ENCODE assay signal across 8 mouse cellular contexts in genomic region chr6:145075548-145076224, GRCm38 (mm10). TPM values are rescaled to one million over a fixed set of nuclear protein-coding genes. Genes with fewer than 3 reads are reported as not detected.
DNase-seq lines count a peak whose midpoint lies in the region; ATAC-seq and TF ChIP-seq lines count a peak whose summit lies in the region.

Bcat1 (minus strand) TSS chr6:145076184.

- H3K27ac ChIP-seq in heart, embryonic 10.5 days = peak within 1 kb of the TSS; percentile 85
- peak within 1 kb of the TSS; percentile 70 for H3K27ac ChIP-seq in CH12.LX (ENCODE audit: insufficient read depth, low read depth)
- H3K27ac ChIP-seq in heart, embryonic 15.5 days = no peak within 1 kb of the TSS
- H3K27ac ChIP-seq in stomach, embryonic 15.5 days = no peak within 1 kb of the TSS

- no peak for TF ChIP-seq RAD21 in CH12.LX (IDR thresholded peaks at IDR 0.05; ENCODE audit: low read depth, low read length)

- H3K9ac ChIP-seq in CH12.LX (ENCODE audit: insufficient read depth, low read depth) = peak within 1 kb of the TSS; percentile 82
- H3K9ac ChIP-seq in heart, embryonic 15.5 days = peak within 1 kb of the TSS; percentile 34; the same call in 1 of the 2 replicates
- H3K9ac ChIP-seq in stomach, embryonic 15.5 days = 0 out of 2 replicates have a peak within 1 kb of the TSS, but pooled peaks have one; percentile 3

- H3K4me3 ChIP-seq in heart, embryonic 10.5 days = peak within 1 kb of the TSS; percentile 68
- H3K4me3 ChIP-seq in CH12.LX (replicated peaks in 1 of 3; ENCODE audit: low read depth in 2 of 3, low read length in 2 of 3, poor library complexity in 1 of 3) = peak within 1 kb of the TSS; percentile 74 to 95 (median 88)
- H3K4me3 ChIP-seq in heart, embryonic 15.5 days = peak within 1 kb of the TSS; percentile 51
- peak within 1 kb of the TSS; percentile 48 for H3K4me3 ChIP-seq in stomach, embryonic 15.5 days (replicated peaks)

- no peak for TF ChIP-seq CTCF in CH12.LX (conservative IDR thresholded peaks at IDR 0.05 in 1 of 2, IDR thresholded peaks at IDR 0.05 in 1 of 2; ENCODE audit: low read depth in 2 of 2, low read length in 2 of 2)

- H3K36me3 ChIP-seq in heart, embryonic 10.5 days = no peaks in the 10 kb centered on the region
- peaks cover 2 to 14% of the 10 kb centered on the region in 2 experiments for H3K36me3 ChIP-seq in CH12.LX (replicated peaks in 1 of 2; ENCODE audit: control insufficient read depth in 1 of 2, insufficient read depth in 1 of 2, low read length in 1 of 2)
- no peaks in the 10 kb centered on the region for H3K36me3 ChIP-seq in heart, embryonic 15.5 days
- no peaks in the 10 kb centered on the region for H3K36me3 ChIP-seq in stomach, embryonic 15.5 days

- peak within 1 kb of the TSS; percentile 95 for H3K4me2 ChIP-seq in CH12.LX (ENCODE audit: insufficient read depth, low read depth, poor library complexity, severe bottlenecking)
- H3K4me2 ChIP-seq in heart, embryonic 15.5 days = peak within 1 kb of the TSS; percentile 86
- H3K4me2 ChIP-seq in stomach, embryonic 15.5 days = peak within 1 kb of the TSS; percentile 85

- peaks cover 7% of the 10 kb centered on the region for H3K4me1 ChIP-seq in heart, embryonic 10.5 days
- H3K4me1 ChIP-seq in CH12.LX (ENCODE audit: control insufficient read depth in 1 of 2, insufficient read depth in 2 of 2) = peaks cover 4 to 29% of the 10 kb centered on the region in 2 experiments; a peak in 3 of 4 replicates
- H3K4me1 ChIP-seq in heart, embryonic 15.5 days (replicated peaks) = peaks cover 13% of the 10 kb centered on the region
- peaks cover 6% of the 10 kb centered on the region; the same call in 1 of the 2 replicates for H3K4me1 ChIP-seq in stomach, embryonic 15.5 days

- H3K9me3 ChIP-seq in heart, embryonic 10.5 days = no peaks in the 10 kb centered on the region
- H3K9me3 ChIP-seq in CH12.LX (replicated peaks; ENCODE audit: low read length) = no peaks in the 10 kb centered on the region
- no peaks in the 10 kb centered on the region for H3K9me3 ChIP-seq in heart, embryonic 15.5 days (replicated peaks)
- no peaks in the 10 kb centered on the region for H3K9me3 ChIP-seq in stomach, embryonic 15.5 days

- TF ChIP-seq EP300 in CH12.LX (IDR thresholded peaks at IDR 0.05; ENCODE audit: low read length) = peak; percentile 34; the same call in 1 of the 2 replicates

- 0 out of 2 replicates have a peak, but pooled peaks have one; percentile 27 for ATAC-seq in heart, embryonic 15.5 days (replicated peaks; ENCODE audit: insufficient number of reproducible peaks, insufficient read depth, low FRiP score, low read depth)
- ATAC-seq in megakaryocyte-erythroid progenitor cell, adult 5-6 weeks (replicated peaks; ENCODE audit: low FRiP score, low TSS enrichment, poor library complexity, severe bottlenecking) = peak; percentile 45; the same call in 1 of the 2 replicates
- ATAC-seq in stomach, embryonic 15.5 days (ENCODE audit: insufficient read depth, low FRiP score, low read depth) = no peak

- H3K79me2 ChIP-seq in CH12.LX (replicated peaks; ENCODE audit: control insufficient read depth, extremely low read depth, insufficient read depth, poor library complexity, severe bottlenecking) = peaks cover 47% of the 10 kb centered on the region

- H3K27me3 ChIP-seq in heart, embryonic 10.5 days (ENCODE audit: insufficient read depth, poor library complexity, severe bottlenecking) = peaks cover 31% of the 10 kb centered on the region
- no peaks in the 10 kb centered on the region for H3K27me3 ChIP-seq in CH12.LX (replicated peaks)
- peaks cover 38% of the 10 kb centered on the region for H3K27me3 ChIP-seq in heart, embryonic 15.5 days
- H3K27me3 ChIP-seq in stomach, embryonic 15.5 days (replicated peaks) = peaks cover 12% of the 10 kb centered on the region; the same call in 1 of the 2 replicates

- dilution Hi-C loops in CH12.LX (cut with MboI; ENCODE audit: extremely low pct_ligation_motif_present, extremely low pct_unique_long_range_greater_than_20kb, low sequenced_read_pairs) = no loop called here

- in situ Hi-C loops in CH12.LX (cut with MboI; ENCODE audit: low pct_ligation_motif_present, low pct_unique_long_range_greater_than_20kb, low sequenced_read_pairs) = no loop called here

- peak; percentile 79 for DNase-seq in heart, embryonic 10.5 days (ENCODE audit: low spot score)
- no peak for DNase-seq in heart, adult 9 months (ENCODE audit: low spot score in 2 of 2)
- DNase-seq in CH12.LX (ENCODE audit: extremely low read depth) = peak; percentile 91
- peak; percentile 10 to 28 for DNase-seq in cerebellum, postnatal 36 days
- peak; percentile 52 to 67 for DNase-seq in kidney, postnatal 4 days

- WGBS in heart, embryonic 10.5 days = under 1% methylated on average over 39 of the region's 39 CpGs
- WGBS in heart, embryonic 15.5 days = under 1% methylated on average over 39 of the region's 39 CpGs
- WGBS in stomach, embryonic 15.5 days = 1% methylated on average over 39 of the region's 39 CpGs

- TF ChIP-seq POLR2A in CH12.LX (IDR thresholded peaks at IDR 0.05; ENCODE audit: low read depth, low read length) = peak; percentile 82

TF ChIP-seq in CH12.LX, 34 proteins besides CTCF, POLR2A, EP300 and RAD21:
- no peak for TF ChIP-seq ZC3H11A (IDR thresholded peaks at IDR 0.05; ENCODE audit: low read depth, low read length)
- peak; percentile 42; the same call in 1 of the 2 replicates for TF ChIP-seq SIN3A (IDR thresholded peaks at IDR 0.05; ENCODE audit: low read length)
- TF ChIP-seq CHD1 (IDR thresholded peaks at IDR 0.05; ENCODE audit: low read depth, low read length) = peak; percentile 74; the same call in 1 of the 2 replicates
- peak; percentile 47 for TF ChIP-seq ELF1 (IDR thresholded peaks at IDR 0.05; ENCODE audit: low read depth, low read length)
- TF ChIP-seq ETS1 (conservative IDR thresholded peaks at IDR 0.05; ENCODE audit: low read depth, low read length) = no peak
- TF ChIP-seq RCOR1 (conservative IDR thresholded peaks at IDR 0.05; ENCODE audit: low read depth, low read length) = no peak
- TF ChIP-seq MAX (IDR thresholded peaks at IDR 0.05; ENCODE audit: low read length) = peak; percentile 98
- TF ChIP-seq KAT2A (IDR thresholded peaks at IDR 0.05; ENCODE audit: insufficient replicate concordance, low read length) = 0 out of 2 replicates have a peak, but pooled peaks have one; percentile 43
- peak; percentile 81 for TF ChIP-seq NELFE (IDR thresholded peaks at IDR 0.05; ENCODE audit: low read depth, low read length)
- no peak for TF ChIP-seq GABPA (IDR thresholded peaks at IDR 0.05; ENCODE audit: insufficient replicate concordance, low read depth, low read length)
- TF ChIP-seq E2F4 (IDR thresholded peaks at IDR 0.05; ENCODE audit: insufficient replicate concordance, low read depth, low read length) = no peak
- TF ChIP-seq NRF1 (IDR thresholded peaks at IDR 0.05; ENCODE audit: low read depth, low read length) = peak; percentile 19; the same call in 1 of the 2 replicates
- TF ChIP-seq MEF2A (IDR thresholded peaks at IDR 0.05; ENCODE audit: borderline replicate concordance, low read depth, low read length) = 0 out of 2 replicates have a peak, but pooled peaks have one; percentile 42
- peak; percentile 87; the same call in 1 of the 2 replicates for TF ChIP-seq UBTF (IDR thresholded peaks at IDR 0.05; ENCODE audit: low read depth, low read length)
- no peak for TF ChIP-seq PAX5 (IDR thresholded peaks at IDR 0.05; ENCODE audit: low read length)
- peak; percentile 89 for TF ChIP-seq TBP (conservative IDR thresholded peaks at IDR 0.05; ENCODE audit: low read depth, low read length)
- no peak for TF ChIP-seq ZNF384 (IDR thresholded peaks at IDR 0.05; ENCODE audit: low read depth, low read length)
- TF ChIP-seq ZKSCAN1 (IDR thresholded peaks at IDR 0.05; ENCODE audit: borderline replicate concordance, low read depth, low read length) = no peak
- no peak for TF ChIP-seq USF2 (conservative IDR thresholded peaks at IDR 0.05; ENCODE audit: low read depth, low read length)
- TF ChIP-seq BHLHE40 (IDR thresholded peaks at IDR 0.05; ENCODE audit: low read depth, low read length) = no peak; the same call in 1 of the 2 replicates
- no peak; the same call in 1 of the 2 replicates for TF ChIP-seq HCFC1 (IDR thresholded peaks at IDR 0.05; ENCODE audit: low read depth, low read length)
- no peak for TF ChIP-seq MAZ (IDR thresholded peaks at IDR 0.05; ENCODE audit: low read depth, low read length)
- peak; percentile 96 for TF ChIP-seq MYC (IDR thresholded peaks at IDR 0.05; ENCODE audit: low read depth, low read length)
- peak; percentile 37; the same call in 1 of the 2 replicates for TF ChIP-seq CHD2 (IDR thresholded peaks at IDR 0.05; ENCODE audit: low read length)
- TF ChIP-seq JUND (conservative IDR thresholded peaks at IDR 0.05; ENCODE audit: low read depth, low read length) = no peak
- no peak; the same call in 1 of the 2 replicates for TF ChIP-seq POLR2AphosphoS2 (IDR thresholded peaks at IDR 0.05; ENCODE audit: low read depth, low read length)
- 0 out of 2 replicates have a peak, but pooled peaks have one; percentile 39 for TF ChIP-seq IRF4 (IDR thresholded peaks at IDR 0.05; ENCODE audit: low read depth, low read length)
- peak; percentile 80 for TF ChIP-seq ZMIZ1 (IDR thresholded peaks at IDR 0.05; ENCODE audit: low read depth, low read length)
- peak; percentile 97 for TF ChIP-seq MXI1 (IDR thresholded peaks at IDR 0.05; ENCODE audit: low read depth, low read length)
- TF ChIP-seq JUN (IDR thresholded peaks at IDR 0.05; ENCODE audit: insufficient read depth, low read depth, low read length) = no peak
- TF ChIP-seq USF1 (IDR thresholded peaks at IDR 0.05; ENCODE audit: low read depth, low read length) = peak; percentile 45
- peak; percentile 74; the same call in 1 of the 2 replicates for TF ChIP-seq TCF12 (IDR thresholded peaks at IDR 0.05; ENCODE audit: low read depth, low read length)
- no peak for TF ChIP-seq SMC3 (IDR thresholded peaks at IDR 0.05; ENCODE audit: low read depth, low read length)
- no peak for TF ChIP-seq MAFK (IDR thresholded peaks at IDR 0.05; ENCODE audit: insufficient replicate concordance, low read length)

RNA-seq across cellular contexts. Expression of gene Bcat1, which starts in this region (rescaled TPM):
- 33.2 and 49.6 TPM in 2 replicates for polyA plus RNA-seq in heart, embryonic 10.5 days (2016; fragmentation: Nextera tagmentation; extraction: Ambion mirVana)
- total RNA-seq in CH12.LX (2012; rRNA removed) (129 and 141 TPM in 2 replicates), CH12.LX (2014; rRNA removed) (176 and 199 TPM in 2 replicates)
- 157 and 176 TPM in 2 replicates for polyA plus RNA-seq in CH12.LX (2012; ENCODE audit: insufficient read length, low read depth)
- 3.3 and 6.7 TPM in 2 replicates for polyA plus RNA-seq in heart, embryonic 15.5 days (2015; fragmentation: Nextera tagmentation; extraction: Ambion mirVana)
- total RNA-seq in megakaryocyte-erythroid progenitor cell, adult 5-6 weeks (2014; fragmentation: Nextera tagmentation) = 2.7 TPM in 1 of 2 replicates, not detected in the other
- 0.47 TPM in 1 of 2 replicates, not detected in the other for total RNA-seq in megakaryocyte-erythroid progenitor cell, adult 5-6 weeks (2017)
- 6.6 and 11.8 TPM in 2 replicates for polyA plus RNA-seq in stomach, embryonic 15.5 days (2015; fragmentation: Nextera tagmentation; extraction: Ambion mirVana)

Comparison
In these comparisons a context has a peak if more than half of its experiments do, and no peak if none do; other contexts are left out.
1. RNA of gene Bcat1 (total RNA-seq): 129 to 199 TPM in CH12.LX; 0.47 to 2.7 TPM in megakaryocyte-erythroid progenitor cell, adult 5-6 weeks; every median in the first group is over 10 times any median in the second.
2. DNase-seq: peak in heart, embryonic 10.5 days (single experiment), CH12.LX (single experiment), cerebellum, postnatal 36 days (2 of 2) and kidney, postnatal 4 days (2 of 2); none in heart, adult 9 months (0 of 2).
3. H3K27ac ChIP-seq: peak in heart, embryonic 10.5 days (single experiment) and CH12.LX (single experiment); none in heart, embryonic 15.5 days (single experiment) and stomach, embryonic 15.5 days (single experiment).
4. H3K9ac ChIP-seq: peak in every context shown above with its lines; median percentile 82 in CH12.LX; 34 in heart, embryonic 15.5 days; 3 in stomach, embryonic 15.5 days.
5. Peak in every context shown above with its lines, with median percentiles within 50 percentile points of each other: H3K4me3 ChIP-seq and H3K4me2 ChIP-seq.